Mouse (Mus musculus): ENCODE results near the gene Nxn.

DNA sequence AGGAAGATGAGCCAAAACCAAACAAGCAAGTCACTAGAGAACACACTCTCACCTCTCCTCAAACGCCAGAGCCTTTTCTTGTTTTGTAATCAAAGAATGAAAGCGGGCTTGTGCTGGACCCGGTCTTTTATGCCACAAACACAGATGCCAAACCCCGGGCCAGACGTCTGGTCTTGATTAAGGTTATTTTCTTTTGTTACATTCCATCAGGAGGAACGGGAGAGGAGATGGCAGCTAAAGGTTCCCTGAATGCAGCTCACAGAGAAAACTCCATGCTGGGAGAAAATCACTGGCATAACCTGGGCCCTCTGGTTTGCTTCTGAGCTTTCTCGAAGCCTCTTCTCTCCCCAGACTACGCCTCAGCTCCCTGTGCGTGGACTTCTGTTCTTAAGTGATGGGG lies 55.9 kb downstream of the Nxn start:
- TF ChIP-seq CTCF (IDR thresholded peaks at IDR 0.05): no peak
- TF ChIP-seq EP300 (IDR thresholded peaks at IDR 0.05): no peak

Measured in lung, postnatal 0 days (tissue).